Mouse (Mus musculus) heart, embryonic 14.5 days (tissue): ENCODE results near the gene Tfpi. TPM values are rescaled to one million over a fixed set of nuclear protein-coding genes. Genes with fewer than 3 reads are reported as not detected.
A peak's percentile ranks its signal among the peaks of the same experiment; 100 is the strongest.

ENCODE experiments used
- ATAC-seq: fragments of 200-750 bp; cut with Nextera tagmentation; 2 replicates; pipeline ENCODE4 v1.8.0; 2017; ENCODE audit warnings: low read depth, moderate TSS enrichment; ENCODE audit not compliant: insufficient number of reproducible peaks, insufficient read depth, low FRiP score
- H3K27ac ChIP-seq, 2 experiments: fragments of 200-500 bp in 1 of 2; fragments of 300-500 bp in 1 of 2; sonication (generic) in 1 of 2; replicated peaks in 1 of 2; 2 replicates each; pipeline ENCODE4 v1.5.1; 2012 to 2014; ENCODE audit warnings: low read depth in 2 of 2, low read length in 2 of 2, control low read depth in 1 of 2, mild to moderate bottlenecking in 1 of 2, mixed read lengths in 1 of 2; ENCODE audit not compliant: control insufficient read depth in 1 of 2, insufficient read depth in 1 of 2
- H3K27me3 ChIP-seq: fragments of 300-500 bp; sonication (generic); 2 replicates; pipeline ENCODE4 v1.6.1; 2014; ENCODE audit warnings: mild to moderate bottlenecking, low read length, control low read depth; ENCODE audit not compliant: control insufficient read depth, insufficient read depth
- H3K36me3 ChIP-seq: fragments of 300-500 bp; sonication (generic); 2 replicates; pipeline ENCODE4 v1.6.1; 2014; ENCODE audit warnings: mild to moderate bottlenecking, control low read depth, low read length, mixed read lengths; ENCODE audit not compliant: control insufficient read depth, insufficient read depth
- H3K4me1 ChIP-seq, 2 experiments: fragments of 200-500 bp in 1 of 2; fragments of 300-500 bp in 1 of 2; sonication (generic) in 1 of 2; 2 replicates each; pipeline ENCODE4 v1.6.1; 2012 to 2014; ENCODE audit warnings: low read length in 2 of 2, control low read depth in 1 of 2, mixed read lengths in 1 of 2; ENCODE audit not compliant: control insufficient read depth in 2 of 2, insufficient read depth in 2 of 2
- H3K4me2 ChIP-seq: fragments of 300-500 bp; sonication (generic); 2 replicates; pipeline ENCODE4 v1.6.1; 2014; ENCODE audit warnings: mild to moderate bottlenecking, low read length
- H3K4me3 ChIP-seq, 2 experiments: fragments of 200-500 bp in 1 of 2; fragments of 300-500 bp in 1 of 2; sonication (generic) in 1 of 2; 2 replicates each; pipeline ENCODE4 v1.5.1; 2012 to 2014; ENCODE audit warnings: low read length in 2 of 2, mild to moderate bottlenecking in 2 of 2, control low read depth in 1 of 2, low read depth in 1 of 2, moderate library complexity in 1 of 2; ENCODE audit not compliant: control insufficient read depth in 1 of 2, insufficient read depth in 1 of 2
- H3K9ac ChIP-seq: fragments of 300-500 bp; sonication (generic); 2 replicates; pipeline ENCODE4 v1.6.1; 2014; ENCODE audit warnings: mild to moderate bottlenecking, low read length
- H3K9me3 ChIP-seq: fragments of 300-500 bp; sonication (generic); 2 replicates; pipeline ENCODE4 v1.6.1; 2016; ENCODE audit warnings: low read length, control low read depth; ENCODE audit not compliant: control insufficient read depth
- WGBS: fragments of 180-500 bp; shearing (Covaris S2); extraction: QIAGEN DNeasy Blood & Tissue Kit; methylation state at CpG from one replicate; pipeline ENCODE4 v1.1.7; 2014; 5-methylcytosine and 5-hydroxymethylcytosine counted together
- polyA plus RNA-seq: library from polyadenylated mRNA; unstranded; fragments of >200 nt; fragmentation: Nextera tagmentation; extraction: Ambion mirVana; gene quantifications from 2 replicates; pipeline ENCODE4 v1.2.1, GENCODE M21; 2014

The Tfpi gene
- polyA plus RNA-seq = 87.0 and 90.8 TPM in 2 replicates

- no peaks in the 10 kb centered on the region for H3K9me3 ChIP-seq
- 10% methylated on average over 4 of the region's 4 CpGs for WGBS
- peak within 1 kb of the TSS; percentile 46 to 56 for H3K4me3 ChIP-seq
Observed at GRCm38 (mm10) chr2:84476577-84476976, at the start of gene Tfpi. Gene Tfpi, minus strand, starts transcription at chr2:84476775.

GRCm38 (mm10) chr2:84526221-84526620 lies 49.6 kb upstream of the Tfpi start:
- no peaks in the 10 kb centered on the region for H3K9me3 ChIP-seq
- H3K4me2 ChIP-seq = no peak overlapping the region
- no peak for ATAC-seq
- H3K4me3 ChIP-seq = no peak overlapping the region
- H3K4me1 ChIP-seq = peaks cover 0 to 6% of the 10 kb centered on the region in 2 experiments; a peak in 2 of 4 replicates
- no peaks in the 10 kb centered on the region for H3K27me3 ChIP-seq
- H3K27ac ChIP-seq = no peak overlapping the region
- no peaks in the 10 kb centered on the region for H3K36me3 ChIP-seq
- H3K9ac ChIP-seq = no peak overlapping the region
- 85% methylated on average over 7 of the region's 7 CpGs for WGBS

More at GRCm38 (mm10) chr2:84476577-84476976, at the start of gene Tfpi:
- Histone ChIP-seq H3K36me3 (peaks cover 7% of the 10 kb centered on the region), H3K27me3 (no peaks in the 10 kb centered on the region), H3K4me2 (peak within 1 kb of the TSS; percentile 76), H3K4me1 (peaks cover 24 to 29% of the 10 kb centered on the region in 2 experiments), H3K9ac (peak within 1 kb of the TSS; percentile 79), H3K27ac (peak within 1 kb of the TSS; percentile 96 to 98)
- peak; percentile 74 for ATAC-seq

GRCm38 (mm10) chr2:84525806-84526205 lies 49.2 kb upstream of the Tfpi start:
- no peak for ATAC-seq
- Histone ChIP-seq H3K36me3 (no peaks in the 10 kb centered on the region), H3K9ac (no peak overlapping the region), H3K4me1 (peaks cover 0 to 6% of the 10 kb centered on the region in 2 experiments; a peak in 2 of 4 replicates), H3K27ac (no peak overlapping the region), H3K4me3 (no peak overlapping the region), H3K9me3 (no peaks in the 10 kb centered on the region), H3K4me2 (no peak overlapping the region), H3K27me3 (no peaks in the 10 kb centered on the region)
- 76% methylated on average over 6 of the region's 6 CpGs for WGBS

GRCm38 (mm10) chr2:84525047-84525446 lies 48.5 kb upstream of the Tfpi start:
- WGBS = 31% methylated on average over 5 of the region's 5 CpGs
- Histone ChIP-seq H3K36me3 (no peaks in the 10 kb centered on the region), H3K9me3 (no peaks in the 10 kb centered on the region), H3K4me3 (no peak overlapping the region), H3K27ac (no peak overlapping the region), H3K9ac (no peak overlapping the region), H3K27me3 (no peaks in the 10 kb centered on the region), H3K4me1 (peaks cover 0 to 8% of the 10 kb centered on the region in 2 experiments; a peak in 3 of 4 replicates), H3K4me2 (no peak overlapping the region)
- no peak for ATAC-seq

GRCm38 (mm10) chr2:84523994-84524393 lies 47.4 kb upstream of the Tfpi start:
- H3K27ac ChIP-seq = no peak overlapping the region

GRCm38 (mm10) chr2:84523103-84523865 lies 46.7 kb upstream of the Tfpi start:
- ATAC-seq = no peak
- no peaks in the 10 kb centered on the region for H3K27me3 ChIP-seq
- no peaks in the 10 kb centered on the region for H3K9me3 ChIP-seq
- H3K27ac ChIP-seq = no peak overlapping the region; a peak in 1 of 4 replicates
- H3K9ac ChIP-seq = no peak overlapping the region
- H3K4me3 ChIP-seq = no peak overlapping the region
- 56% methylated on average over 6 of the region's 6 CpGs for WGBS
- no peak overlapping the region for H3K4me2 ChIP-seq
- no peaks in the 10 kb centered on the region for H3K36me3 ChIP-seq
- H3K4me1 ChIP-seq = peaks cover 9 to 17% of the 10 kb centered on the region in 2 experiments

More at GRCm38 (mm10) chr2:84523994-84524393, 47.4 kb upstream of the Tfpi start:
- no peaks in the 10 kb centered on the region for H3K36me3 ChIP-seq
- no peaks in the 10 kb centered on the region for H3K9me3 ChIP-seq
- ATAC-seq = no peak
- no peak overlapping the region for H3K9ac ChIP-seq
- no peak overlapping the region for H3K4me3 ChIP-seq
- 79% methylated on average over 6 of the region's 6 CpGs for WGBS
- peaks cover 9 to 15% of the 10 kb centered on the region in 2 experiments for H3K4me1 ChIP-seq
- H3K27me3 ChIP-seq = no peaks in the 10 kb centered on the region
- H3K4me2 ChIP-seq = no peak overlapping the region

GRCm38 (mm10) chr2:84519514-84520067 lies 43.0 kb upstream of the Tfpi start:
- Histone ChIP-seq H3K36me3 (no peaks in the 10 kb centered on the region), H3K4me1 (peaks cover 9 to 19% of the 10 kb centered on the region in 2 experiments), H3K27ac (peak overlapping the region; percentile 89 to 91), H3K27me3 (no peaks in the 10 kb centered on the region), H3K9ac (0 out of 2 replicates have a peak overlapping the region, but pooled peaks have one; percentile 28), H3K9me3 (0 out of 2 replicates have a peak, but pooled peaks cover 4% of the 10 kb centered on the region), H3K4me2 (peak overlapping the region; percentile 45), H3K4me3 (no peak overlapping the region)
- peak; percentile 66 for ATAC-seq
- 18% methylated on average over 12 of the region's 12 CpGs for WGBS
